Mouse (Mus musculus): ENCODE measurements around the gene Ddx42.

- TF ChIP-seq CTCF (IDR thresholded peaks at IDR 0.05; ENCODE audit: low read depth) (no peak), EP300 (optimal IDR thresholded peaks at IDR 0.05) (no peak)
Observed at GRCm38 (mm10) chr11:106174372-106174771, 42.4 kb upstream of the Ddx42 start.

Measured in stomach, postnatal 0 days (tissue).